Mouse (Mus musculus): ENCODE data around the gene 1190002N15Rik.

- TF ChIP-seq CTCF (IDR thresholded peaks at IDR 0.05; ENCODE audit: low read depth) (no peak), EP300 (optimal IDR thresholded peaks at IDR 0.05) (no peak)
These were observed 29.9 kb upstream of the 1190002N15Rik start for GRCm38 (mm10) chr9:94567722-94568314.

All from stomach, postnatal 0 days (tissue).